Comparison of ENCODE assay signal across 34 mouse cellular contexts in the genomic region with DNA sequence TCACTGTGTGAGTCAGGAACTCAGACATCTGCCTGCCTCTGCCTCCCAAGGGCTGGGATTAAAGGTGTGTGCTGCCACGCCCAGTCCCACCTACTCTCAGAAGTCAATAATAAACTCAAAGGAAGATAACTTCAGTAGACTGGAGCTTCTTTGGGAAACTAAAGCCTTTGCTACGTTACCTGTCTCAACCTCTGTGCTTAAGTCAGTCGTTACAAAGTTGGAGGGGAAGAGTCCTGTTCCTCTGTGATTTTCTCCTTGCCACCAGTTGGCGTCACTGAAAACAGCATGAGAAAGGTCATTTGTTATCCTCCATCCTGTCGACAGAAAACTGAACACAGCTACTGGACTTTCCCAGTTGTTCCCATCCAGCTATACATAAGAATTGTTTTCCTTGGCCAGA. TPM values are rescaled to one million over a fixed set of nuclear protein-coding genes. Genes with fewer than 3 reads are reported as not detected.
"Had no signal": no experiment of that assay in that cellular context is flagged by ENCODE, and none has a peak within 500 bp of the region (broad histone marks: within the 10 kb centered on the region; RNA-seq: fewer than 3 reads in every experiment).

No protein-coding gene starts in this region.

- H3K9ac ChIP-seq: limb, embryonic 12.5 days; limb, embryonic 13.5 days; limb, embryonic 15.5 days; liver, embryonic 12.5 days; liver, embryonic 13.5 days; liver, embryonic 14.5 days; liver, embryonic 15.5 days; liver, postnatal 0 days; lung, embryonic 14.5 days; lung, embryonic 15.5 days; midbrain, embryonic 12.5 days; midbrain, embryonic 13.5 days; midbrain, embryonic 15.5 days; neural tube, embryonic 12.5 days had no signal

- H3K27me3 ChIP-seq: limb, embryonic 12.5 days; limb, embryonic 13.5 days; limb, embryonic 15.5 days; liver, embryonic 12.5 days; liver, embryonic 13.5 days; liver, embryonic 15.5 days; lung, embryonic 15.5 days; megakaryocyte, embryonic 14.5 days; midbrain, embryonic 12.5 days; midbrain, embryonic 13.5 days; midbrain, embryonic 15.5 days; neural tube, embryonic 12.5 days had no signal

- H3K4me2 ChIP-seq: limb, embryonic 12.5 days; limb, embryonic 13.5 days; limb, embryonic 15.5 days; liver, embryonic 11.5 days; liver, embryonic 12.5 days; liver, embryonic 13.5 days; liver, embryonic 15.5 days; lung, embryonic 14.5 days; lung, embryonic 15.5 days; midbrain, embryonic 12.5 days; midbrain, embryonic 13.5 days; midbrain, embryonic 15.5 days; neural tube, embryonic 12.5 days had no signal

- H3K27ac ChIP-seq: limb, embryonic 10.5 days; limb, embryonic 12.5 days; limb, embryonic 13.5 days; limb, embryonic 15.5 days; liver, embryonic 12.5 days; liver, embryonic 13.5 days; liver, embryonic 14.5 days; liver, embryonic 15.5 days; lung, embryonic 15.5 days; macrophage; midbrain, embryonic 10.5 days; midbrain, embryonic 12.5 days; midbrain, embryonic 13.5 days; midbrain, embryonic 15.5 days; neural tube, embryonic 12.5 days had no signal

- H3K4me1 ChIP-seq: limb, embryonic 10.5 days; limb, embryonic 12.5 days; limb, embryonic 13.5 days; limb, embryonic 15.5 days; liver, embryonic 12.5 days; liver, embryonic 13.5 days; liver, embryonic 15.5 days; lung, embryonic 15.5 days; midbrain, embryonic 10.5 days; midbrain, embryonic 12.5 days; midbrain, embryonic 13.5 days; midbrain, embryonic 15.5 days; neural tube, embryonic 12.5 days had no signal

- H3K4me3 ChIP-seq: limb, embryonic 10.5 days; limb, embryonic 12.5 days; limb, embryonic 13.5 days; limb, embryonic 15.5 days; liver, embryonic 12.5 days; liver, embryonic 13.5 days; liver, embryonic 15.5 days; lung, embryonic 15.5 days; megakaryocyte, embryonic 14.5 days; midbrain, embryonic 10.5 days; midbrain, embryonic 12.5 days; midbrain, embryonic 13.5 days; midbrain, embryonic 15.5 days; myocyte; neural tube, embryonic 12.5 days had no signal

- H3K9me3 ChIP-seq: limb, embryonic 10.5 days; limb, embryonic 12.5 days; limb, embryonic 13.5 days; limb, embryonic 15.5 days; liver, embryonic 12.5 days; liver, embryonic 13.5 days; liver, embryonic 15.5 days; lung, embryonic 15.5 days; megakaryocyte, embryonic 14.5 days; midbrain, embryonic 10.5 days; midbrain, embryonic 12.5 days; midbrain, embryonic 13.5 days; midbrain, embryonic 15.5 days; neural tube, embryonic 12.5 days had no signal

- ATAC-seq: liver, embryonic 12.5 days; liver, postnatal 0 days; lung, postnatal 0 days; midbrain, embryonic 13.5 days; midbrain, embryonic 15.5 days; midbrain, embryonic 16.5 days had no signal

- DNase-seq: left cerebral cortex, postnatal 4 days; liver; liver, embryonic 13.5 days; liver, postnatal 0 days; lung, adult 18-20 months; lung, adult 2 months; lung, embryonic 14.5 days; lung, postnatal 10 days; lung, postnatal 14 days; lung, postnatal 36 days; lung, postnatal 4 days had no signal

RNA-seq across cellular contexts. Expression of gene Cacnb4, which starts 32.8 kb away (rescaled TPM):
- total RNA-seq: liver, adult 2 months; megakaryocyte progenitor cell, adult 5-6 weeks; megakaryocyte, adult 5-6 weeks; monocyte, adult 5-6 weeks had no signal
